26 mouse cellular contexts compared by ENCODE assay signal in the genomic region with DNA sequence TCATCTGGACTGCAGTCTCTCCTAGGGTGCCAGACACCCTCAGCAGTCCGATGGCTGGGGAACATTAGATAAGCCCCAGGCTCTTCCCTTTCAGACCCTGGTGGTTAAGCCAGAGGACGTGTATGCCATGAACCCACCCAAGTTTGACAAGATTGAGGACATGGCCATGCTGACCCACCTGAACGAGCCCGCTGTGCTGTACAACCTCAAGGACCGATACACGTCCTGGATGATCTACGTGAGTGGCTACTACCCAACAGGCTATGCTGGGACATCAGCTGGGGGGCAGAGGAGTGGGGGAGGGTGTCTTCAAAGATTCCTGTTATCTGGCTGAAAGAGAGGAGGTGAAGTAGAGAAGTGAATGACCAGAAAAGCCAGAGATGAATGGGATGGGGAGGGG. TPM values are rescaled to one million over a fixed set of nuclear protein-coding genes. Genes with fewer than 3 reads are reported as not detected.
"Had no signal": no experiment of that assay in that cellular context is flagged by ENCODE, and none has a peak within 500 bp of the region (broad histone marks: within the 10 kb centered on the region; RNA-seq: fewer than 3 reads in every experiment).

No protein-coding gene starts in this region.

- H3K27ac ChIP-seq: heart, adult 2 months; hindbrain, embryonic 10.5 days; hindbrain, embryonic 12.5 days; hindbrain, embryonic 14.5 days; intestine, embryonic 15.5 days; layer of hippocampus, adult 2 months; left cerebral cortex, adult 2 months; limb, embryonic 10.5 days; limb, embryonic 12.5 days; liver, embryonic 13.5 days had no signal

- H3K9me3 ChIP-seq: heart, embryonic 12.5 days; hindbrain, embryonic 10.5 days; hindbrain, embryonic 12.5 days; intestine, embryonic 15.5 days; limb, embryonic 10.5 days; limb, embryonic 12.5 days; liver, embryonic 13.5 days had no signal

- H3K4me1 ChIP-seq: limb, embryonic 12.5 days had no signal

- DNase-seq: gastrocnemius, postnatal 14 days; gastrocnemius, postnatal 36 days; heart, adult 11 months; heart, adult 2 months; heart, postnatal 10 days; heart, postnatal 4 days; kidney, adult 18-20 months; kidney, adult 8-10 months; kidney, postnatal 10 days; kidney, postnatal 25 days; kidney, postnatal 4 days; liver; liver, embryonic 13.5 days had no signal

- H3K4me3 ChIP-seq: heart, adult 2 months; heart, embryonic 12.5 days; hindbrain, embryonic 12.5 days; intestine, embryonic 15.5 days; layer of hippocampus, adult 2 months; left cerebral cortex, adult 2 months; limb, embryonic 10.5 days; limb, embryonic 12.5 days; liver, embryonic 13.5 days had no signal

- ATAC-seq: hindbrain, embryonic 16.5 days; intestine, postnatal 0 days had no signal

- H3K36me3 ChIP-seq: heart, embryonic 12.5 days; hindbrain, embryonic 10.5 days; hindbrain, embryonic 12.5 days; intestine, embryonic 15.5 days; limb, embryonic 10.5 days; limb, embryonic 12.5 days; liver, embryonic 13.5 days had no signal

RNA-seq across cellular contexts. Expression of a gene that starts 4.1 kb away (rescaled TPM):
- total RNA-seq: heart, adult 2 months; heart, postnatal 25 days had no signal
- polyA plus RNA-seq: gonadal fat pad, adult 2 months; heart, adult 2 months had no signal
